Mouse (Mus musculus): Measurements from ENCODE around the gene Gopc.

- TF ChIP-seq POLR2A (IDR thresholded peaks at IDR 0.05; ENCODE audit: control insufficient read depth, low read depth, low read length) = no peak
- no peak for TF ChIP-seq CTCF (IDR thresholded peaks at IDR 0.05; ENCODE audit: control insufficient read depth, insufficient read depth, insufficient replicate concordance, low read depth, low read length)
Observed at GRCm38 (mm10) chr10:52420526-52420925, 38.6 kb upstream of the Gopc start.
